Mouse (Mus musculus) sigmoid colon, adult 10 weeks (tissue): Measurements from ENCODE around the gene Rd3l. TPM values are rescaled to one million over a fixed set of nuclear protein-coding genes. Genes with fewer than 3 reads are reported as not detected.

Source experiments
- polyA plus RNA-seq: library from polyadenylated mRNA; stranded (reverse); fragments of 350-450 nt; fragmentation: Illumina TruSeq; extraction: RNeasy Lipid Tissue Mini Kit (QIAGEN cat#74804); gene quantifications from one replicate; pipeline ENCODE4 v1.2.3, GENCODE M21; 2014; ENCODE audit warnings: low read depth, low replicate concordance

Rd3l gene
- polyA plus RNA-seq, result not detected

GRCm38 (mm10) chr12:111980887-111981367 lies at the start of gene Rd3l:
Gene Rd3l (minus strand): TSS chr12:111981317.

GRCm38 (mm10) chr12:111971231-111971686 lies 9.9 kb downstream of the Rd3l start, which contains the start of gene Tdrd9:
Gene Tdrd9 (plus strand): TSS chr12:111971559.

GRCm38 (mm10) chr12:111966683-111967173 lies 14.4 kb downstream of the Rd3l start, which contains the start of gene Atp5mpl:
Gene Atp5mpl (minus strand): TSS chr12:111966977.

Other genes with a start within 250 kb of the Rd3l start
- 9.2 TPM for gene Klc1, start 222.5 kb downstream of the Rd3l start, polyA plus RNA-seq
- 0.69 TPM for gene Xrcc3, start 167.4 kb downstream of the Rd3l start, polyA plus RNA-seq
- 11.1 TPM for gene Zfyve21, start 167.1 kb downstream of the Rd3l start, polyA plus RNA-seq
- 7.2 TPM for gene Ppp1r13b, start 73.2 kb downstream of the Rd3l start, polyA plus RNA-seq
- gene Atp5mpl, start 14.3 kb downstream of the Rd3l start, polyA plus RNA-seq, result 1,237 TPM
- gene Tdrd9, start 9.8 kb downstream of the Rd3l start, polyA plus RNA-seq, result not detected
- gene Aspg, start 125.4 kb upstream of the Rd3l start, polyA plus RNA-seq, result 0.63 TPM
- 0.50 TPM for gene Kif26a, start 164.9 kb upstream of the Rd3l start, polyA plus RNA-seq